Mouse (Mus musculus): ENCODE measurements around the gene Sirt1. TPM values are rescaled to one million over a fixed set of nuclear protein-coding genes. Genes with fewer than 3 reads are reported as not detected.
"Not testable (repeated sequence)": the region's sequence is repeated elsewhere in the genome, so short reads cannot be mapped to it uniquely, and the experiment has no call there.

Sirt1 gene
- polyA plus RNA-seq, 1 experiment, result 0.28 TPM

DNA sequence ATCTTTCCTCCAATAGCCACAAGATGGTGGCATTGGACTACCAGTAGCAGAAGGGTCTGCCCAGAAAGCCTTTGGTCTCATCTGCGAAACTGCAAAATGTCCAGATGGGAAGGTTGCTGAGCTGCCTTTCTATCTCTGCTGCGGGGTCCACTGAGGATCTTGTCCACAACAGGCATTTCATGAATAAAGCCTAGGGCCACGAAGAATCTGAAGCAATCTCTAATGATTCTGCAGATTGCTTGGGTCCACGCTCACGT, 41.2 kb upstream of the Sirt1 start:
- Histone ChIP-seq H3K36me3 (ENCODE audit: control insufficient read depth) (no peaks in the 10 kb centered on the region), H3K4me3 (replicated peaks) (peak overlapping the region; percentile 4), H3K9me3 (ENCODE audit: control insufficient read depth, low read length) (0 out of 2 replicates have a peak, but pooled peaks cover 2% of the 10 kb centered on the region), H3K27me3 (ENCODE audit: control insufficient read depth) (peaks cover 9% of the 10 kb centered on the region), H3K4me1 (ENCODE audit: control insufficient read depth) (peaks cover 54% of the 10 kb centered on the region)
- TF ChIP-seq TAL1 (IDR thresholded peaks at IDR 0.05; ENCODE audit: low read length) (no peak), GATA1 (IDR thresholded peaks at IDR 0.05; ENCODE audit: low read length) (no peak)

DNA sequence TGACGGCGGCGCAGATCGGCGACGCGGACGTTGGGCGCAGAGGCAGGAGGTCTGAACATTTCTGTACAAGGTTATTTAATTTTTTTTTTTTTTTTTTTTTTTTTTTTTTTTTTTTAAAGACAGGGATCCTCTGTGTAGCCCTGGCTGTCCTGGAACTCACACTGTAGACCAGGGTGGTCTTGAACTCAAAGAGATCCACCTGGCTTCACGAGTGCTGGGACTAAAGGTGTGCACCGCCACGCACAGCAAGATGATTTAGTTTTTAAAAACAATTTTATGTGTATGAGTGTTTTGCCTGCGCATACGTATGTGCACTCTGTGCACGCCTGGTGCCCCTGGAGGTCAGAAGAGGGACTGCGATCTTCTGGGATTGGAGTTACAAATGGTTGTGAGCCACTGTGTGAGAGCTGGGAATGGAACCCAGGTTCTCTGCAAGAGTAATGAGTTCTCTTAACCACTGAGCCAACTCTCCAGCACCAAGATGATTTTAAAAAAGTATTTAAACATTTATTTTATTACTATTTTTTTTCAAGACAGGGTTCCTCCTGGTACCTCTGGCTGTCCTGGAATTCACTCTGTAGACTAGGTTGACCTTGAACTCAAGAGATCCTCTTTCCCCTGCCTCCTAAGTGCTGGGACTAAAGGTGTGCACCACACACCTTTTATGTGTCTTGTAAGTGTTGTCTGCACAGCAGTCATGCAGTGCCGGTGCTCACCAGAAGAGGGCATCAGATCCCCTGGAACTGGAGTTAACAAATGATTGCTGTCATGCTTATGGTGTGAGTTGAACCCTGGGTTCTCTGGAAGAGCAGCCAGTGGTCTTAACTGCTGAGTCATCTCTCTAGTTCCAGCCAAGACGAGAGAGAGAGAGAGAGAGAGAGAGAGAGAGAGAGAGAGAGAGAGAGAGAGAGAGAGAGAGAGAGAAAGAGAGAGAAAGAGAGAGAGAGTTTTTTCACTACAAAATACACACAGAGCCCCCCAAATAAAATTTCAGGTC, 40.5 kb upstream of the Sirt1 start, which contains the start of gene Gm7075:
Gm7075 (minus strand) TSS at position 51 of the 997 bp plus-strand sequence.
- TF ChIP-seq GATA1 (IDR thresholded peaks at IDR 0.05; ENCODE audit: low read length) (no peak), TAL1 (IDR thresholded peaks at IDR 0.05; ENCODE audit: low read length) (no peak; the same call in 2 of the 3 replicates)
- no peak within 1 kb of the TSS for H3K4me3 ChIP-seq (replicated peaks)

DNA sequence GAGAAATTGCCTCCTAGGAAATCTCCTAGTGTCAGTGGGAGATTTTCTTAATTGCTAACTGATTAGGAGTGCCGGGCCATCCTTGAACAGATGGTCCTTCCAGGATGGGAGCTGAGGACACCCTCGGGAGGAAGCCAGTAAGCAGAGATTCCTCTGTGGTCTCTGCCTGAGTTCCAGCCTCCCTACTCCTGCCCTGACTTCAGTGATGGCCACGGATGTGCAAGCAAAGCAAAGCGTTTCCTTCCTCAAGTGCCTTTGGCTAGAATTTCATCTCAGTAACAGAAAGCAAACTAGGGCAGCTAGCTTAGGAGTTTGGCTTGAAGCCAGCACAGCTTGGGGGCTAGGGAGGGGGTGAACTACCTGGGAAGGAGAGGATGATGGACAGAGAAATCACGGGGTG, 35.6 kb upstream of the Sirt1 start:
- TF ChIP-seq TAL1 (IDR thresholded peaks at IDR 0.05; ENCODE audit: low read length) (no peak), GATA1 (IDR thresholded peaks at IDR 0.05; ENCODE audit: low read length) (no peak)

More for the DNA sequence above, 40.5 kb upstream of the Sirt1 start, which contains the start of gene Gm7075:
- H3K4me1 ChIP-seq (ENCODE audit: control insufficient read depth), result peaks cover 48% of the 10 kb centered on the region
- H3K36me3 ChIP-seq (ENCODE audit: control insufficient read depth), result no peaks in the 10 kb centered on the region
- 0 out of 2 replicates have a peak, but pooled peaks cover 2% of the 10 kb centered on the region for H3K9me3 ChIP-seq (ENCODE audit: control insufficient read depth, low read length)
- peaks cover 12% of the 10 kb centered on the region for H3K27me3 ChIP-seq (ENCODE audit: control insufficient read depth)

DNA sequence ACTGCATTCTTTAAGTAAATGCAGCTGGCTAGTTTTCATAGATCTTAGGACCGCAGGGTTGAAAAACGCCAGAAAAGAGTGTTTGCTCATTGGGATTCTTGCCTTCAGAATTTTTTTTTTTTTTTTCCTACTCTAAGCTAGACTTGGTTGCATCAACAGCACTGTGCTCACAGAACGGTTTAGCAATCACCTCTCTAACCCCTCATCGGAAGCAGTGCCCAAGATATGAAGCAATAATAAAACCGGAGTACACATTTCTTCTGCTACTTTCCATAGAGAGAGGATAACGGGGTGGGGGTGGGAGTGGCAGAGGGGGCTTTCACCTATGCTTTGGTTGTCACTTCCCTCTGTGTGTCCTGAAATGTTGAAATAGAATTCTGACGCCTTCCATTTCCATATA, 34.3 kb upstream of the Sirt1 start:
- H3K4me1 ChIP-seq (ENCODE audit: control insufficient read depth), result peaks cover 2% of the 10 kb centered on the region
- no peaks in the 10 kb centered on the region for H3K36me3 ChIP-seq (ENCODE audit: control insufficient read depth)
- no peaks in the 10 kb centered on the region for H3K9me3 ChIP-seq (ENCODE audit: control insufficient read depth, low read length)
- no peak for TF ChIP-seq GATA1 (IDR thresholded peaks at IDR 0.05; ENCODE audit: low read length)
- no peak for TF ChIP-seq TAL1 (IDR thresholded peaks at IDR 0.05; ENCODE audit: low read length)
- no peak overlapping the region for H3K4me3 ChIP-seq (replicated peaks)
- peaks cover 23% of the 10 kb centered on the region for H3K27me3 ChIP-seq (ENCODE audit: control insufficient read depth)

More for the DNA sequence above, 35.6 kb upstream of the Sirt1 start:
- no peak overlapping the region for H3K4me3 ChIP-seq (replicated peaks)
- H3K27me3 ChIP-seq (ENCODE audit: control insufficient read depth), result peaks cover 26% of the 10 kb centered on the region
- H3K9me3 ChIP-seq (ENCODE audit: control insufficient read depth, low read length), result 0 out of 2 replicates have a peak, but pooled peaks cover 2% of the 10 kb centered on the region
- H3K4me1 ChIP-seq (ENCODE audit: control insufficient read depth), result peaks cover 4% of the 10 kb centered on the region
- no peaks in the 10 kb centered on the region for H3K36me3 ChIP-seq (ENCODE audit: control insufficient read depth)

DNA sequence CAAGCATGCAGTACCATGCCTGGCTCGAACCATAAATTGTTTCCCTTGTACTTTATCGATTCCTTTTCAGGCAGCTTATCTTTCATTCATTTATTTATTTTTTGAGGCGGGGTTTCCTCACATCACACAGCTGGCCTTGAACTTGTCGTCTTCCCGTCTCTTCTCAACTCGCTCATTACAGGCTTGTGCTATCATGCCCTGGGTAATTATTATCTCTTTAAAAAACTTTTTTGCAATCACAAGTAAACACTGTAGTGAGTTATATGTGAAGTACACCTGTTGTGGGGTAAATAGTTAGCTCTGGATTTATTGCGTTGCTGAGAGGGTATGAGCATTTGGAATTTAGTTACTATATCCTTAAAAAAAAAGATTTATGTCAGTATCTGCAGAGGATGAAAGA, 33.8 kb upstream of the Sirt1 start:
- no peaks in the 10 kb centered on the region for H3K9me3 ChIP-seq (ENCODE audit: control insufficient read depth, low read length)
- H3K36me3 ChIP-seq (ENCODE audit: control insufficient read depth), result no peaks in the 10 kb centered on the region
- peaks cover 23% of the 10 kb centered on the region for H3K27me3 ChIP-seq (ENCODE audit: control insufficient read depth)
- H3K4me1 ChIP-seq (ENCODE audit: control insufficient read depth), result peaks cover 2% of the 10 kb centered on the region
- H3K4me3 ChIP-seq (replicated peaks), result no peak overlapping the region
- TF ChIP-seq TAL1 (IDR thresholded peaks at IDR 0.05; ENCODE audit: low read length), result no peak
- no peak for TF ChIP-seq GATA1 (IDR thresholded peaks at IDR 0.05; ENCODE audit: low read length)

DNA sequence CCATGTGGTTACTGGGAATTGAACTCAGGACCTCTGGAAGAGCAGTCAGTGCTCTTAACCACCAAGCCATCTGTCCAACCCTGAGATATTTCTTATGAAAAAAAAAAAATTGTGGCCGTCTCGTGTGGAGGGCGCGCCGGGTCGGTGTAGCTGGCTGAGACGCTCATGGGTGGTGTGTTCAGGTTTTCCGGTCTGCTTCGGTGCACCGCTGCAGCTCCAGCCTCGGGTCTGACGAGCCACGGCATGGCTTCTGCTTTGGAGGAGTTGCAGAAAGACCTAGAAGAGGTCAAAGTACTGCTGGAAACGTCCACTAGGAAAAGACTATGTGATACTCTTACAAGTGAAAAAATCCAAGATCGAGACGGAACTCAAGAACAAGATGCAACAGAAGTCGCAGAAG, 31.3 kb upstream of the Sirt1 start:
- H3K36me3 ChIP-seq (ENCODE audit: control insufficient read depth), result no peaks in the 10 kb centered on the region
- H3K27me3 ChIP-seq (ENCODE audit: control insufficient read depth), result peaks cover 18% of the 10 kb centered on the region
- H3K9me3 ChIP-seq (ENCODE audit: control insufficient read depth, low read length), result no peaks in the 10 kb centered on the region
- peaks cover 6% of the 10 kb centered on the region for H3K4me1 ChIP-seq (ENCODE audit: control insufficient read depth)
- no peak overlapping the region for H3K4me3 ChIP-seq (replicated peaks)
- TF ChIP-seq TAL1 (IDR thresholded peaks at IDR 0.05; ENCODE audit: low read length) (no peak), GATA1 (IDR thresholded peaks at IDR 0.05; ENCODE audit: low read length) (no peak)

DNA sequence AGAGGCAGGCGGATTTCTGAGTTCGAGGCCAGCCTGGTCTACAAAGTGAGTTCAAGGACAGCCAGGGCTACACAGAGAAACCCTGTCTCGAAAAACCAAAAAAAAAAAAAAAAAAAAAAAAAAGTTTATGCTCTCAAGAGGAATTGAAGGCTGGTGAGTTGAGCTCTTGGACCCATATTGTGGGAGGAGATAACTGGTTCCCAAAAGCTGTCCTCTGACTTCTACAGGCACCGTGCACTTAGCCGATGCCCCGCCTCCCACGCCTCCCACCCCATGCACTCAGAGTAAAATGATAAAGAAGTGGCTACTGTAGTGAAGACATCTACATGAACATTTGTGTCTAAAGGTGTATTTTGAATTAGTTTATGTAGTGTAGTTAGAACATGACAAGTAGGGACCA, 30.2 kb upstream of the Sirt1 start:
- peaks cover 11% of the 10 kb centered on the region for H3K27me3 ChIP-seq (ENCODE audit: control insufficient read depth)
- H3K4me1 ChIP-seq (ENCODE audit: control insufficient read depth), result not testable (repeated sequence)

DNA sequence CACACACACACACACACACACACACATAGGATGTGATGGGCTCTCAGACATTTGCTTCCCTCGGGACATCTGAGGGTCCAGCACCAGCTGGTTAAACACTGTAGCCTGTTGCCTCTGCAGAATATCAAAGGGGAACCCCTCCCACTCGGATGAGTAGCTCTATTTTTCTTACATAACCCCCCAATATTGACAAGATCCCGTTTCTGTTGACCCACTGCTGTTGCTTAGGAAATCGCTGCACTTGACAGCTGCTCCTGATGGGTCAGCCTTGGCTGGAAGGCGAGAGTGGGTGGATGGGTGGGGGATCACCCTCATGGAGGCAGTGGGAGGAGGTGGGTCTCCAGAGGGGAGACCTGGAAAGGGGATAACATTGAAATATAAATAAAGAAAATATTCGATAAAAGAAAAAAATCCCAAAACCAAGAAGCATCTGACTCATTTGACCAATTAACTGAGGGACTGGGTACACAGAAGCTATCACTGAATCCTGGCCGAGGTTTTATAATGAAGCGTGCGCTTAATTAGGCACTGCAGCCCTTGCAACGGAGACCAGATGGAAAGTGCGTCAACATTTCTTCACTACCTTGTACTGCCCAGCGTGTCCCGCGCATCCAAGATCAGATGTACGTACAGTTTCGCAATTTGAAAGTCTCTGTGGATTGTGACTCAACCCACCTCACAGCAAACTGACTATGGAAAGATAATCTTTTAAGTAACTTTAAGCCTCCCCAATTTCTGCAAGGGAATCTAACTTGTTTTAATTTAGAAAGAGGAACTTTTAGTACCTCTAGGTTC, 28.9 kb upstream of the Sirt1 start:
- H3K4me1 ChIP-seq (ENCODE audit: control insufficient read depth), result peaks cover 6% of the 10 kb centered on the region
- no peaks in the 10 kb centered on the region for H3K9me3 ChIP-seq (ENCODE audit: control insufficient read depth, low read length)
- no peaks in the 10 kb centered on the region; the same call in 1 of the 2 replicates for H3K36me3 ChIP-seq (ENCODE audit: control insufficient read depth)
- no peak overlapping the region for H3K4me3 ChIP-seq (replicated peaks)
- TF ChIP-seq TAL1 (IDR thresholded peaks at IDR 0.05; ENCODE audit: low read length) (no peak), GATA1 (IDR thresholded peaks at IDR 0.05; ENCODE audit: low read length) (no peak)
- no peaks in the 10 kb centered on the region for H3K27me3 ChIP-seq (ENCODE audit: control insufficient read depth)

More for the DNA sequence above, 30.2 kb upstream of the Sirt1 start:
- not testable (repeated sequence) for H3K4me3 ChIP-seq (replicated peaks); H3K36me3 ChIP-seq (ENCODE audit: control insufficient read depth); H3K9me3 ChIP-seq (ENCODE audit: control insufficient read depth, low read length)

DNA sequence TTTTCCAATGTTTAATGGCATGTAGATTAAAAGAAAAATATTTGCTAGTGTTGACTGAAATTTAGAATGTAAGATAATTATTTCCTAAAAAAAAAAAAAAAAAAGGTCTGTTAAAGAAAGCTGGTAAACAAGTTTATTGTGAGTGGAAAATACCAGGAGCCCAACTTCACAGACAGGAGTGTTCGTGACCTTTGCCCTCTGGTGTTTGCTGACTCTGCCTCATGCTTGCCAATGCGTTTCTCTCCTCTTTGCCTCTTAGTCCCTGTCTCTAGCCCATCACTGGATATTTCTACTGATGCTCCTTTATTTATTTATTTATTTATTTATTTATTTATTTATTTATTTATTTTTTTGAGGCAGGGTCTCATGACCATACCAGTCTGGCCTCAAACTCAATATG, 22.1 kb upstream of the Sirt1 start:
- Histone ChIP-seq H3K9me3 (ENCODE audit: control insufficient read depth, low read length) (no peaks in the 10 kb centered on the region), H3K36me3 (ENCODE audit: control insufficient read depth) (no peaks in the 10 kb centered on the region; the same call in 1 of the 2 replicates), H3K4me3 (replicated peaks) (no peak overlapping the region), H3K4me1 (ENCODE audit: control insufficient read depth) (no peaks in the 10 kb centered on the region), H3K27me3 (ENCODE audit: control insufficient read depth) (no peaks in the 10 kb centered on the region)
- TF ChIP-seq GATA1 (IDR thresholded peaks at IDR 0.05; ENCODE audit: low read length) (no peak), TAL1 (IDR thresholded peaks at IDR 0.05; ENCODE audit: low read length) (no peak)

All from erythroblast, embryonic 14.5 days (primary cell).